Mouse (Mus musculus): ENCODE results near the gene Hbb-bs.
"Not testable (repeated sequence)": the region's sequence is repeated elsewhere in the genome, so short reads cannot be mapped to it uniquely, and the experiment has no call there.

The Hbb-bs gene

GRCm38 (mm10) chr7:103826255-103826887 is 1.5 kb downstream of the Hbb-bs start:
- DNase-seq (ENCODE audit: low read depth, low spot score): no peak
- Histone ChIP-seq H3K36me3 (ENCODE audit: control insufficient read depth, insufficient read depth, low read length, poor library complexity, severe bottlenecking) (no peaks in the 10 kb centered on the region), H3K27me3 (ENCODE audit: control insufficient read depth, insufficient read depth, low read length, poor library complexity, severe bottlenecking) (no peaks in the 10 kb centered on the region)

DNA sequence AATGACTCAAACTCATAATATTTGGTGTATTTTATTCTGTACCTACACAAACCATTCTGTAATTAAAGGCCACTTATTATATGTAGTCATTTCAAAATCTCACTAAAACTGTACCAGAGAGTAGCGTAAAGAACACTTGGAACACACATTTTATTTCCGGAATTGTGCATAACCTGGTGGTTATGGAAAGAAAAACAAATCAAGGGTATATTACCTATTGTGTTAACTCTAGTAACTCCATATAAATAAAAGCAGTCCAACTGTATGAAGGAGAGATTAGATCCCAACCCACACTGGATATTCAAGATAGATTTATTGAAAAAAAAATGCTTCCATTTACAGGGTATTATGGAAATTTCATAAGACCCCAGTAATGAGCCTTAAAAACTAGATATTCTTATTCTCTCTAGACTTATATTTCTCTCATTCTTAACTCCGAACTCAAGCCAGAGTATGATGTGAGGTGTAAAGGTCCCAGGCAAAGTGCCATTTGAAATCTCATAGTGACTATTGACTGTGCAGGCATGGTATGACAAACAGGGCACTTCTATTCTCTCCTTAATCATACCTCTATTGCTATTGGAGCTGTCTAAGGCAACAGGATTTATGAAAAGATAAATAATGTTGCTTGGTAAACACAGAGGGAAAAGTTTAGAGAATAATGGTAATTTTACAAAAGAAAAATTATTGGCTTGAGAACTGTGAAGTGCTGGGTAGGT is 2.2 kb downstream of the Hbb-bs start:
- no peaks in the 10 kb centered on the region for H3K36me3 ChIP-seq (ENCODE audit: control insufficient read depth, insufficient read depth, low read length, poor library complexity, severe bottlenecking)
- DNase-seq (ENCODE audit: low read depth, low spot score): no peak
- H3K27me3 ChIP-seq (ENCODE audit: control insufficient read depth, insufficient read depth, low read length, poor library complexity, severe bottlenecking): no peaks in the 10 kb centered on the region

GRCm38 (mm10) chr7:103824597-103824996 is 3.3 kb downstream of the Hbb-bs start:
- no peaks in the 10 kb centered on the region for H3K36me3 ChIP-seq (ENCODE audit: control insufficient read depth, insufficient read depth, low read length, poor library complexity, severe bottlenecking)
- H3K27me3 ChIP-seq (ENCODE audit: control insufficient read depth, insufficient read depth, low read length, poor library complexity, severe bottlenecking): no peaks in the 10 kb centered on the region
- no peak for DNase-seq (ENCODE audit: low read depth, low spot score)

GRCm38 (mm10) chr7:103815085-103815484 is 12.8 kb downstream of the Hbb-bs start:
- peak; percentile 58 for DNase-seq (ENCODE audit: low read depth, low spot score)
- not testable (repeated sequence) for H3K36me3 ChIP-seq (ENCODE audit: control insufficient read depth, insufficient read depth, low read length, poor library complexity, severe bottlenecking); H3K27me3 ChIP-seq (ENCODE audit: control insufficient read depth, insufficient read depth, low read length, poor library complexity, severe bottlenecking)

- Histone ChIP-seq H3K27me3 (ENCODE audit: control insufficient read depth, insufficient read depth, low read length, poor library complexity, severe bottlenecking) (no peaks in the 10 kb centered on the region), H3K36me3 (ENCODE audit: control insufficient read depth, insufficient read depth, low read length, poor library complexity, severe bottlenecking) (no peaks in the 10 kb centered on the region)
- DNase-seq (ENCODE audit: low read depth, low spot score): no peak
Measured at GRCm38 (mm10) chr7:103813766-103814165, 14.1 kb downstream of the Hbb-bs start, which contains the start of gene Hbb-bt. TSS of gene Hbb-bt (minus strand) at chr7:103813996.

GRCm38 (mm10) chr7:103813152-103813551 is 14.7 kb downstream of the Hbb-bs start:
- not testable (repeated sequence) for DNase-seq (ENCODE audit: low read depth, low spot score); H3K36me3 ChIP-seq (ENCODE audit: control insufficient read depth, insufficient read depth, low read length, poor library complexity, severe bottlenecking); H3K27me3 ChIP-seq (ENCODE audit: control insufficient read depth, insufficient read depth, low read length, poor library complexity, severe bottlenecking)

- no peaks in the 10 kb centered on the region for H3K27me3 ChIP-seq (ENCODE audit: control insufficient read depth, insufficient read depth, low read length, poor library complexity, severe bottlenecking)
- peak; percentile 75 for DNase-seq (ENCODE audit: low read depth, low spot score)
- H3K36me3 ChIP-seq (ENCODE audit: control insufficient read depth, insufficient read depth, low read length, poor library complexity, severe bottlenecking): no peaks in the 10 kb centered on the region
Measured at GRCm38 (mm10) chr7:103812174-103812573, 15.7 kb downstream of the Hbb-bs start.

DNA sequence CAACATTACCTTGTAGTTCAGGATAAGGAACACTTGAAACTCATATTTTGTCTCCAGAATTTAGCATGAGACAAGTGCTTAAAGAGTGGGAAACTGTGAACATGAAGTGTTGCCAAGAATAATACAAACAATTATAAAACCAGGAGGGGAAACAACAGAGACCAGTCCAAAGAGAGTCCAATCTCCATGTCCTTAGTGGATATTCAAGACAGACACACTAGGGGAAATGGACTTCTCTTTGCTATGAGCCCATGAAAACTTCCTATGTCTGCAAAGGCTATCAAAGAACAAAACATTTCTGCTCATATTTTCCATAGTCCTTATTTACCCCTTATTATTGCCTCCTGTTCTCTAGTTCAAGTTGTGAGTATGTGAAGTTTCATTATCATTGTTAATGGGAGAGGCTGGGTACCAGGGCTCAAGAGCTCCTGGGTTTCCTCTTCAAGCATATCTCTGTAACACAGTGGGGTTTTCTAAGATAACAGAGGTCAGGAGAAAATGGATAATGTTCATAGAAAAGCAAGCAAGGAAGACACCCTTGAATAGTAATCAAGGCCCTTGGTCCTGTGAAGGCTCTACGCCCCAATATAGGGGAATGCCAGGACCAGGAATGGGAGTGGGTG is 16.6 kb downstream of the Hbb-bs start:
- Histone ChIP-seq H3K27me3 (ENCODE audit: control insufficient read depth, insufficient read depth, low read length, poor library complexity, severe bottlenecking) (no peaks in the 10 kb centered on the region), H3K36me3 (ENCODE audit: control insufficient read depth, insufficient read depth, low read length, poor library complexity, severe bottlenecking) (no peaks in the 10 kb centered on the region)
- no peak for DNase-seq (ENCODE audit: low read depth, low spot score)

DNA sequence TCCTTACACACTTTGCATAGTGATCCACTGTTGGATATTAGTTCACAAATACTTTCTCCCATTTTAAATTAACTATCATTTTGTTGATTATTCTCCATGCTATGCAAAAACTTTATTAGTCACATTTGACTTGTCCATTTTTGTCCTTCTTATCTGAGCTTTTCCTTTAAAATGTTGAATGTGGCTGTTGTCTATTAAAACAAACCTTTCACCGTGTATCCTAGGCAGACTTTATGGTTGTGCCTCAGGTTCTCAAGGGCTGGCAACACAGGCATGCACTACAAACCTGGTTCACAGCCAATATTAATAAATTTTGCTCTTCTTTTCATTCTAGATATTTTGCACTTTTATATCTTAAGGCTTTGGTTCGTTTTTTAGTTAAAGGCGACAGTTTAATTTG is 17.1 kb downstream of the Hbb-bs start:
- DNase-seq (ENCODE audit: low read depth, low spot score): no peak
- Histone ChIP-seq H3K36me3 (ENCODE audit: control insufficient read depth, insufficient read depth, low read length, poor library complexity, severe bottlenecking) (no peaks in the 10 kb centered on the region), H3K27me3 (ENCODE audit: control insufficient read depth, insufficient read depth, low read length, poor library complexity, severe bottlenecking) (no peaks in the 10 kb centered on the region)

DNA sequence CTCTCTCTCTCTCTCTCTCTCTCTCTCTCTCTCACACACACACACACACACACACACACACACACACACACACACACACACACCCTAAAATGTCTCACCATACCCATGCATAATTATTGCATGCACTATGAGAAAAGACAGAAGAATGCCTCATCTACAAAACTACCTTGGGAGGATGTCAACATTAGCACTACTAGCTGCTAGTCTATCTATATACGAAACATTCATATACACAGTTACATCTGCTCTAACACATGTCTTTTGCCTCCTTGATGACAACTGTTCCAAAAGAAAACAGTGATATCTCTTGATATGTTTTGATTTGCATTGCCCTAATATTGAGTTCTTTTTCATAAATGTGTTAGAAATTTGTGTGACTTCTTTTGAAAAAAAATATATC is 17.6 kb downstream of the Hbb-bs start:
- no peaks in the 10 kb centered on the region for H3K27me3 ChIP-seq (ENCODE audit: control insufficient read depth, insufficient read depth, low read length, poor library complexity, severe bottlenecking)
- no peaks in the 10 kb centered on the region for H3K36me3 ChIP-seq (ENCODE audit: control insufficient read depth, insufficient read depth, low read length, poor library complexity, severe bottlenecking)
- DNase-seq (ENCODE audit: low read depth, low spot score): no peak

GRCm38 (mm10) chr7:103809801-103810155 is 18.1 kb downstream of the Hbb-bs start:
- DNase-seq (ENCODE audit: low read depth, low spot score): no peak
- no peaks in the 10 kb centered on the region for H3K36me3 ChIP-seq (ENCODE audit: control insufficient read depth, insufficient read depth, low read length, poor library complexity, severe bottlenecking)
- H3K27me3 ChIP-seq (ENCODE audit: control insufficient read depth, insufficient read depth, low read length, poor library complexity, severe bottlenecking): no peaks in the 10 kb centered on the region

- H3K27me3 ChIP-seq (ENCODE audit: control insufficient read depth, insufficient read depth, low read length, poor library complexity, severe bottlenecking): no peaks in the 10 kb centered on the region
- peak; percentile 35 for DNase-seq (ENCODE audit: low read depth, low spot score)
- H3K36me3 ChIP-seq (ENCODE audit: control insufficient read depth, insufficient read depth, low read length, poor library complexity, severe bottlenecking): no peaks in the 10 kb centered on the region
Measured at GRCm38 (mm10) chr7:103808971-103809800, 18.7 kb downstream of the Hbb-bs start.

- DNase-seq (ENCODE audit: low read depth, low spot score); H3K36me3 ChIP-seq (ENCODE audit: control insufficient read depth, insufficient read depth, low read length, poor library complexity, severe bottlenecking); H3K27me3 ChIP-seq (ENCODE audit: control insufficient read depth, insufficient read depth, low read length, poor library complexity, severe bottlenecking): not testable (repeated sequence)
Measured at GRCm38 (mm10) chr7:103808120-103808519, 19.8 kb downstream of the Hbb-bs start.

DNA sequence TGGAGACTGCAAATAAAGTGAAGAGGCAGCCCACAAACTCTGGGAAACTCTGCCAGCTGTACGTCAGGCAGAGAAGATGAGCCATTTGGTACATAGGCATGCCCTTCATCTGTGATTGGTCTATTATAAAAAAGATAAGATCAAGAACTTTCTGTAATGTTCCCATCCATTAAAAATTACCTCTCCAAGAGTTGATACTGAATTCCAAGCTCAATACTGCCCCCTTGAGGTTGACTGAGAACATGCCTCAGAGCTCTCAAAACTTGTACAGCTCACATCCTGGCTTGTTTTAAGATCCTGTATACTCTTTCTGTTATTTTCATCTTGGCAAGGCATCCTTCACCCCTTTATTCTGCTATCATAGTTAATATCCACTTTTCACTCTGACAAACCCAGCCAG is 21.0 kb downstream of the Hbb-bs start:
- H3K36me3 ChIP-seq (ENCODE audit: control insufficient read depth, insufficient read depth, low read length, poor library complexity, severe bottlenecking): no peaks in the 10 kb centered on the region
- peak; percentile 68 for DNase-seq (ENCODE audit: low read depth, low spot score)
- no peaks in the 10 kb centered on the region for H3K27me3 ChIP-seq (ENCODE audit: control insufficient read depth, insufficient read depth, low read length, poor library complexity, severe bottlenecking)
